Mouse (Mus musculus) lung, adult 2 months (tissue): ENCODE results near the gene Pcdh9.

Experiments
- CTCF ChIP-seq: fragments of 200-500 bp; IDR thresholded peaks from 2 replicates; pipeline ENCODE4 v1.5.1; 2011; ENCODE audit warnings: mild to moderate bottlenecking, low read length, control low read depth; ENCODE audit not compliant: insufficient read depth
- POLR2A ChIP-seq: fragments of 200-500 bp; IDR thresholded peaks from 2 replicates; pipeline ENCODE4 v1.6.1; 2011; ENCODE audit warnings: low read depth, mild to moderate bottlenecking, control low read depth, low read length, borderline replicate concordance; ENCODE audit errors: extremely low read depth

DNA sequence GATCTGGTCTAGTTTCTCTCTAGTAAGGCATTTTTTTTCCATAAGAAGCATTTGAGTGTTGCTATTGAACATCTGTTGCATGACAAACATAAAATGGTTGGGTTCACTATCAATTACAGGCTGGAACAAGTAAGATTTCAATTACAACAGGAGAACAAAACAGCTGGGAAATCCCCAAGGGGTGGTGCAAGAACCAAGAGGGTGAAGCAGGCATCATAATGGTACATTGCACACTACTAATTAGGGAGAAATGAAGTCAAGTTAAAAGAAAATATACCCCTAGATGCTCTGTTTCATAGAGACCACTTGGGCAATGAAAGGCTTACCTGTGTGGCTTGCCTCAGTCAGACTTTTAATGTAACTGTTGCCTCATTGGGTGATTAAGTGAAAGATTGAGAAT, 384.4 kb downstream of the Pcdh9 start:
- TF ChIP-seq CTCF = no peak
- TF ChIP-seq POLR2A = no peak
